Mouse (Mus musculus) stomach, embryonic 14.5 days (tissue): ENCODE measurements around the gene Arhgap24. TPM values are rescaled to one million over a fixed set of nuclear protein-coding genes. Genes with fewer than 3 reads are reported as not detected.
A peak's percentile ranks its signal among the peaks of the same experiment; 100 is the strongest.

ENCODE experiments used
- ATAC-seq: fragments of 200-750 bp; cut with Nextera tagmentation; 2 replicates; pipeline ENCODE4 v1.8.0; 2017; ENCODE audit warnings: low read depth, moderate TSS enrichment; ENCODE audit not compliant: insufficient number of reproducible peaks, insufficient read depth, low FRiP score
- H3K27ac ChIP-seq: fragments of 300-500 bp; sonication (generic); 2 replicates; pipeline ENCODE4 v1.5.1; 2014; ENCODE audit warnings: mild to moderate bottlenecking, low read length, moderate library complexity, mixed read lengths
- H3K27me3 ChIP-seq: fragments of 300-500 bp; sonication (generic); 2 replicates; pipeline ENCODE4 v1.6.1; 2014; ENCODE audit warnings: low read length, control low read depth, mixed read lengths; ENCODE audit not compliant: control insufficient read depth, insufficient read depth
- H3K36me3 ChIP-seq: fragments of 300-500 bp; sonication (generic); 2 replicates; pipeline ENCODE4 v1.6.1; 2014; ENCODE audit warnings: mild to moderate bottlenecking, control low read depth, low read length, moderate library complexity, mixed read lengths; ENCODE audit not compliant: control insufficient read depth, insufficient read depth
- H3K4me1 ChIP-seq: fragments of 300-500 bp; sonication (generic); 2 replicates; pipeline ENCODE4 v1.6.1; 2014; ENCODE audit warnings: low read length, control low read depth, mixed read lengths; ENCODE audit not compliant: control insufficient read depth, insufficient read depth
- H3K4me2 ChIP-seq: fragments of 300-500 bp; sonication (generic); replicated peaks from 2 replicates; pipeline ENCODE4 v1.6.1; 2014; ENCODE audit warnings: low read depth, low read length, control low read depth
- H3K4me3 ChIP-seq: fragments of 300-500 bp; sonication (generic); 2 replicates; pipeline ENCODE4 v1.5.1; 2014; ENCODE audit warnings: low read depth, low read length, control low read depth
- H3K9ac ChIP-seq: fragments of 300-500 bp; sonication (generic); replicated peaks from 2 replicates; pipeline ENCODE4 v1.6.1; 2014; ENCODE audit warnings: low read depth, mild to moderate bottlenecking, control low read depth, low read length, moderate library complexity, mixed read lengths
- H3K9me3 ChIP-seq: fragments of 300-500 bp; sonication (generic); 2 replicates; pipeline ENCODE4 v1.6.1; 2016; ENCODE audit warnings: low read depth, low read length, control low read depth; ENCODE audit not compliant: control insufficient read depth
- WGBS: fragments of 180-500 bp; shearing (Covaris S2); extraction: QIAGEN DNeasy Blood & Tissue Kit; methylation state at CpG from one replicate; pipeline ENCODE4 v1.1.7; 2014; 5-methylcytosine and 5-hydroxymethylcytosine counted together
- polyA plus RNA-seq: library from polyadenylated mRNA; unstranded; fragments of >200 nt; fragmentation: Nextera tagmentation; extraction: Ambion mirVana; gene quantifications from 2 replicates; pipeline ENCODE4 v1.2.1, GENCODE M21; 2014

The Arhgap24 gene
- polyA plus RNA-seq, 1 experiment from 2014 or later: 27.3 TPM

DNA sequence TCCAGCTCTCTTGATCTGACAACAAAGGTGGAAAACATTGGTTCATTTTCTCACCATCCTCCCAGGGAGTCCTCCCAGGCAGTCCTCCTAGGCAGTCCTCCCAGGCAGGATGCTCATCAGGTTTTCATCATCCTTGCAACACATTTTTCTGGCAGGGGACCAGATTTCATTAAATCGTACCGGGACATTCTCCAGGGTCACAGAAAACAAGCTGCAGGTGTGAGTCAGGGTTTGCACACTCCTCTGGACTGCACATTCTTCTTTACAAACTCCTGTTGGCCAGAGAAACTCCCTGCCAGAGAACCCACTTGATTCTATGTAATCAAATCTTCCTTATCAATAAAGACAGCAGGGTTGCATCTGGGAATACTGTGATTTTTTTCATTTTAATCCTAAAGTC is 25.9 kb upstream of the Arhgap24 start:
- Histone ChIP-seq H3K9ac (no peak overlapping the region), H3K4me1 (no peaks in the 10 kb centered on the region), H3K27me3 (no peaks in the 10 kb centered on the region), H3K4me3 (no peak overlapping the region), H3K27ac (no peak overlapping the region), H3K9me3 (no peaks in the 10 kb centered on the region), H3K4me2 (no peak overlapping the region), H3K36me3 (no peaks in the 10 kb centered on the region)
- WGBS: 46% methylated on average over 2 of the region's 2 CpGs
- ATAC-seq: no peak

DNA sequence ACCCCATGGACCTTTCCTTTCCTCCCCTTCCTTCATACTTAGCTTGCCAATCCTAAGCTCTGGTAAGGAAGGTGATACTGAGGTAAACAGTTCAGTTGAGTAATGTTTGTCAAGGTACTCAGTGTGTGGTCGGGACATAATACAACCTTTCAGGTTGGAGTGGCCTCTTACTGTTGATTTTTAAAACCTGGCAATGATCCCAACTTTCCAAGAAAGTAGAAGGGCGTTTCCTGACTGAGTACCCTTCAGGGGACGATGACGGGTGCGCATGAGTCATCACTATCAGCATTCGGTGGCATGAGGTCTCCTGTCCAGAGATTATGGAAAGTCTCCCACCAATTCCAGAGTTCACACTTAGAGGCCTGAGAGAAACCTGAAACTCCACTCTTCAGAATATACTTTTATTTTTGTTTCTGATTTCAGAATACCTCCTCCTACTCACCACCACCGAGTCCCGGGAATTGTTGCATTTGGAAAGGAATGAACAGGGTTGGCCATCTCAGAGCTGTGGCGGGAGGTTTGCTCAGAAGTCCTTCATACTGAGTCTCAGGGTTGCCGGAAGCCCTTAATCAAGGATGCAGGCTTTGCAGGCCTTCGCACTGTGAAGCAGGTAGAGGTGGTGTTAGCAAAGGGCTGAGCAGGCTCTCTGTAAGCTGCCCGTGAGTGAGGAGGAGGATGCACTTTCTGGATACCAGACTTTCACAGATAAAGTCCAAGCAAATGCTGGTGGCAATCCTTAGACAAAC is 20.6 kb upstream of the Arhgap24 start:
- H3K9me3 ChIP-seq: no peaks in the 10 kb centered on the region
- H3K36me3 ChIP-seq: no peaks in the 10 kb centered on the region
- no peak overlapping the region for H3K27ac ChIP-seq
- peak; percentile 88 for ATAC-seq
- no peak overlapping the region for H3K9ac ChIP-seq
- WGBS: 54% methylated on average over 12 of the region's 12 CpGs
- no peak overlapping the region for H3K4me3 ChIP-seq
- 0 out of 2 replicates have a peak, but pooled peaks cover 3% of the 10 kb centered on the region for H3K4me1 ChIP-seq
- no peaks in the 10 kb centered on the region for H3K27me3 ChIP-seq
- no peak overlapping the region for H3K4me2 ChIP-seq

GRCm38 (mm10) chr5:102462948-102463347 is 18.2 kb upstream of the Arhgap24 start:
- Histone ChIP-seq H3K9me3 (no peaks in the 10 kb centered on the region), H3K4me2 (no peak overlapping the region), H3K27me3 (no peaks in the 10 kb centered on the region), H3K36me3 (no peaks in the 10 kb centered on the region), H3K4me3 (no peak overlapping the region), H3K4me1 (0 out of 2 replicates have a peak, but pooled peaks cover 3% of the 10 kb centered on the region), H3K9ac (no peak overlapping the region), H3K27ac (no peak overlapping the region)
- ATAC-seq: no peak
- WGBS: 90% methylated on average over 3 of the region's 3 CpGs

- no peaks in the 10 kb centered on the region for H3K9me3 ChIP-seq
- WGBS: 56% methylated on average over 2 of the region's 2 CpGs
- no peak overlapping the region for H3K4me2 ChIP-seq
- no peaks in the 10 kb centered on the region for H3K36me3 ChIP-seq
- peak; percentile 75; the same call in 1 of the 2 replicates for ATAC-seq
- H3K27me3 ChIP-seq: no peaks in the 10 kb centered on the region
- 0 out of 2 replicates have a peak, but pooled peaks cover 3% of the 10 kb centered on the region for H3K4me1 ChIP-seq
- no peak overlapping the region for H3K9ac ChIP-seq
- H3K4me3 ChIP-seq: no peak overlapping the region
- H3K27ac ChIP-seq: peak overlapping the region; percentile 22; the same call in 1 of the 2 replicates
Observed at GRCm38 (mm10) chr5:102465372-102465771, 15.8 kb upstream of the Arhgap24 start.

DNA sequence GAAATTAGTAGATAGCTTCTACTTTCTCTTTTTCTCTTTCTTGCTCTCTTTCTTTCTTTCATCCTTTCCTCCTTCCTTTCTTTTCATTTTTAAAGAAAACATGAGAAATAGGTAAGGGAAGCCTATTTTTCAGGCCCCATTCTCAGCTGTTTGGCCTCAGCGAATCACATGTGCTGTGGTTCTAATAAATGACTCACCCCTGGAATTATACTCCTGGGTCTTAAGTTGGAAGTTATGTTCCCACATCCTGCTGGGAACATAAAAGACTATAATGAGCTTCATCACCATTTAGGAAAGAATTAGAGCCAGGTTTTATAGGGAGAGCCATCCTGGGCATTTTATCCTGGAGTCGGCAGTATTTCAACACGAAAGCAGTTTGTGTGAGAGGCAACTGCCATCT is 12.9 kb upstream of the Arhgap24 start:
- ATAC-seq: no peak
- no peak overlapping the region for H3K4me2 ChIP-seq
- no peak overlapping the region for H3K27ac ChIP-seq
- H3K36me3 ChIP-seq: no peaks in the 10 kb centered on the region
- no peak overlapping the region for H3K9ac ChIP-seq
- no peaks in the 10 kb centered on the region for H3K27me3 ChIP-seq
- no peaks in the 10 kb centered on the region for H3K4me1 ChIP-seq
- H3K4me3 ChIP-seq: no peak overlapping the region
- WGBS: 87% methylated on average over 3 of the region's 3 CpGs
- H3K9me3 ChIP-seq: no peaks in the 10 kb centered on the region

- WGBS: 74% methylated on average over 2 of the region's 2 CpGs
- no peak overlapping the region for H3K4me2 ChIP-seq
Observed at GRCm38 (mm10) chr5:102470284-102470683, 10.9 kb upstream of the Arhgap24 start.

DNA sequence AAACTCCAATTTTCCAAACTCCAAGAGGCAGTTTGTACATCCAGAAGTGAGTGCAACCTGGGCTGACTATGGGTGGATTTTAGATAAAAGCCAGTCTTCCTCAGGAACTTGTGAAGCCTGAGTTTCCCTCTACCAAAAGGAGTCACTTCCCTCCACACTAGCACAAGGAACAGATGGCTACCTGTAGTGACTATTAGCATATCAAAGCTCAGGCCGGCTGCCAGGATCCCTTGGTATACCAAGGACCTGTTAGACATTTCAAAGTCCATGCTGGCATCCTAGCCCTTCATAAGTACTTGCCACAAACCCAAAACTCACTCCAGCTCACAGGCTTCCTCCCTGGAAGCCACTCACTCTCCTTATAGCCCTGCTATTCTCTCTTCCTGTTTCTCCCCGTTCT is 3.1 kb upstream of the Arhgap24 start:
- 12% methylated on average over 2 of the region's 2 CpGs for WGBS
- H3K9ac ChIP-seq: no peak overlapping the region
- H3K4me3 ChIP-seq: no peak overlapping the region
- peaks cover 3% of the 10 kb centered on the region; the same call in 1 of the 2 replicates for H3K4me1 ChIP-seq
- H3K36me3 ChIP-seq: no peaks in the 10 kb centered on the region
- no peak overlapping the region for H3K27ac ChIP-seq
- no peak for ATAC-seq
- no peaks in the 10 kb centered on the region for H3K9me3 ChIP-seq
- no peak overlapping the region for H3K4me2 ChIP-seq
- no peaks in the 10 kb centered on the region for H3K27me3 ChIP-seq

More at GRCm38 (mm10) chr5:102470284-102470683, 10.9 kb upstream of the Arhgap24 start:
- no peaks in the 10 kb centered on the region for H3K9me3 ChIP-seq
- no peak for ATAC-seq
- no peak overlapping the region for H3K4me3 ChIP-seq
- no peak overlapping the region for H3K27ac ChIP-seq
- no peaks in the 10 kb centered on the region for H3K27me3 ChIP-seq
- H3K9ac ChIP-seq: no peak overlapping the region
- no peaks in the 10 kb centered on the region for H3K36me3 ChIP-seq
- H3K4me1 ChIP-seq: no peaks in the 10 kb centered on the region

- WGBS: 22% methylated on average over 10 of the region's 10 CpGs
- H3K27me3 ChIP-seq: no peaks in the 10 kb centered on the region
- no peak overlapping the region for H3K27ac ChIP-seq
- H3K9ac ChIP-seq: 0 out of 2 replicates have a peak overlapping the region, but pooled peaks have one; percentile 15
- ATAC-seq: peak; percentile 37; the same call in 1 of the 2 replicates
- peak overlapping the region; percentile 69 for H3K4me3 ChIP-seq
- H3K36me3 ChIP-seq: no peaks in the 10 kb centered on the region
- peak overlapping the region; percentile 83 for H3K4me2 ChIP-seq
- no peaks in the 10 kb centered on the region for H3K9me3 ChIP-seq
- H3K4me1 ChIP-seq: peaks cover 10% of the 10 kb centered on the region; the same call in 1 of the 2 replicates
Observed at GRCm38 (mm10) chr5:102483285-102483975, 2.2 kb downstream of the Arhgap24 start.
